Mouse (Mus musculus) embryonic facial prominence, embryonic 13.5 days (tissue): Measurements from ENCODE around the gene Il20ra. TPM values are rescaled to one million over a fixed set of nuclear protein-coding genes. Genes with fewer than 3 reads are reported as not detected.
A peak's percentile ranks its signal among the peaks of the same experiment; 100 is the strongest.
"Not testable (repeated sequence)": the region's sequence is repeated elsewhere in the genome, so short reads cannot be mapped to it uniquely, and the experiment has no call there.

Experiments used
- ATAC-seq: fragments of 200-750 bp; cut with Nextera tagmentation; 2 replicates; pipeline ENCODE4 v1.8.0; 2017; ENCODE audit warnings: low read depth; ENCODE audit not compliant: insufficient number of reproducible peaks, insufficient read depth, low FRiP score, low TSS enrichment
- H3K27ac ChIP-seq: fragments of 300-500 bp; sonication (generic); 2 replicates; pipeline ENCODE4 v1.5.1; 2015; ENCODE audit warnings: moderate library complexity, mild to moderate bottlenecking, inconsistent platforms
- H3K27me3 ChIP-seq: fragments of 300-500 bp; sonication (generic); 2 replicates; pipeline ENCODE4 v1.6.1; 2015; ENCODE audit warnings: mild to moderate bottlenecking, inconsistent platforms
- H3K36me3 ChIP-seq: fragments of 300-500 bp; sonication (generic); 2 replicates; pipeline ENCODE4 v1.6.1; 2015; ENCODE audit warnings: mild to moderate bottlenecking, inconsistent platforms
- H3K4me1 ChIP-seq: fragments of 300-500 bp; sonication (generic); 2 replicates; pipeline ENCODE4 v1.6.1; 2015; ENCODE audit warnings: inconsistent platforms
- H3K4me2 ChIP-seq: fragments of 300-500 bp; sonication (generic); 2 replicates; pipeline ENCODE4 v1.6.1; 2015; ENCODE audit warnings: moderate library complexity, mild to moderate bottlenecking, inconsistent platforms
- H3K4me3 ChIP-seq: fragments of 300-500 bp; sonication (generic); 2 replicates; pipeline ENCODE4 v1.5.1; 2015; ENCODE audit warnings: mild to moderate bottlenecking, inconsistent platforms
- H3K9ac ChIP-seq: fragments of 300-500 bp; sonication (generic); 2 replicates; pipeline ENCODE4 v1.6.1; 2015; ENCODE audit warnings: mild to moderate bottlenecking, inconsistent platforms
- H3K9me3 ChIP-seq: fragments of 300-500 bp; sonication (generic); 2 replicates; pipeline ENCODE4 v1.6.1; 2016; ENCODE audit warnings: inconsistent platforms
- WGBS: fragments of 180-500 bp; shearing (Covaris S2); methylation state at CpG from one replicate; pipeline ENCODE4 v1.1.7; 2015; ENCODE audit warnings: mixed read lengths; 5-methylcytosine and 5-hydroxymethylcytosine counted together
- polyA plus RNA-seq: library from polyadenylated mRNA; unstranded; fragments of >200 nt; fragmentation: Nextera tagmentation; extraction: Ambion mirVana; gene quantifications from 2 replicates; pipeline ENCODE4 v1.2.1, GENCODE M21; 2015

The Il20ra gene
- polyA plus RNA-seq, 1 experiment from 2014 or later, result 0.18 TPM

DNA sequence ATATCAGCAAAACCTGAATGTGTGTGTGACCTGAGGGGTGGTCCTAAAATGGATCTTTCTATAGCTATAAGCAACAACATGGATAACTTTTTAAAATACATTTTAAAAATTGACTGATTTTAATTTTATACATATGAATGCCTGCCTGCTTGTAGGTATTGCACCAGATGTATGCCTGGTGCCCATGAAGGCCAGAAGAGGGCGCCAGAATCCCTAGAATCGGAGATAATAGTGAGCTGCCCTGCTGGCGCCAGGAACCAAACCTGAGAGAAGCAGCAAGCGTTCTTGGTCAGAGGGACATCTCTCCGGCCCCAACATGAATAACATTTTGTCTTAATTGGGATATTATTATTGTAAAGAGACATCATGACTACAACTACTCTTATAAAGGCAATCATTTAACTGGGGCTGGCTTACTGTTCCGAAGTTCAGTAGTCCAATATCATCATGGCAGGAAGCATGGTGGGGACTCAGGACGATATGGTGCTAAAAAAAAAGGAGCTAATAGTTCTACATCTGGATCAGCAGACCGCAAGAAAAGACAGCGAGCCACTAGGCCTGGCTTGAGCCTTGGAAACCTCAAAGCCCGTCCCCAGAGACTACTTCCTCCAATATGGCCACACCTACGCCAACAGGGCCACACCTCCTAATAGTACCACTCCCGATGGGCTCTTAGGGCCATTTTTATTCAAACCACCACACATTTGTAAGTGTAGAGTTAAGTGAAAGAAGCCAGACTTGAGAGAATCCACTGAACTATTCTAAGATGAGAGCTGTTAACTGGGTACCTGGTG, 3.9 kb upstream of the Il20ra start:
- Histone ChIP-seq H3K4me1 (0 out of 2 replicates have a peak, but pooled peaks cover 3% of the 10 kb centered on the region), H3K4me3 (no peak overlapping the region), H3K4me2 (no peak overlapping the region), H3K27me3 (peaks cover 25% of the 10 kb centered on the region), H3K36me3 (no peaks in the 10 kb centered on the region), H3K9me3 (no peaks in the 10 kb centered on the region), H3K9ac (no peak overlapping the region), H3K27ac (no peak overlapping the region)
- WGBS, result 51% methylated on average over 12 of the region's 12 CpGs
- ATAC-seq, result no peak

DNA sequence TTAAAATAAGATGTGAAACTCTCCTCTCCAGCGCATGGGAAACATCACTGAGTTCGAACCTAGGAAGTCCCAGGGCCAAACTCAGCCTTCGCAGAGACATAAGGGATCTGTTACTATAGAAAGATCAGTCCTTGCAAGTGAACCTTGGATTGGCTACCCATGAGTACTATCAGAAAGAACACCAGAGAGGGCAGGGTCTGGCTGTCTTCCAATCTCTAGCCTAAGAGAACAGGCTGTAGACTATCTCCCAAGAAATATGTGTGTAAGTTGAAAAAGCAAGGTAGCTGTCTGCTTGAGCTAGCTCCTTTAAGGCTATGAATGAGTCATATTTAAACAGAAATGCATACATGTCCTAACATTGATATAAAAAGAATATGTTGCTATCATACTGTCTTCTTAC, 1.4 kb upstream of the Il20ra start:
- 73% methylated on average over 3 of the region's 3 CpGs for WGBS
- ATAC-seq, result no peak
- no peak overlapping the region for H3K4me2 ChIP-seq
- peaks cover 40% of the 10 kb centered on the region for H3K27me3 ChIP-seq
- no peaks in the 10 kb centered on the region for H3K9me3 ChIP-seq
- H3K9ac ChIP-seq, result no peak overlapping the region
- H3K4me1 ChIP-seq, result peaks cover 5% of the 10 kb centered on the region
- no peaks in the 10 kb centered on the region for H3K36me3 ChIP-seq
- no peak overlapping the region for H3K4me3 ChIP-seq
- no peak overlapping the region for H3K27ac ChIP-seq

DNA sequence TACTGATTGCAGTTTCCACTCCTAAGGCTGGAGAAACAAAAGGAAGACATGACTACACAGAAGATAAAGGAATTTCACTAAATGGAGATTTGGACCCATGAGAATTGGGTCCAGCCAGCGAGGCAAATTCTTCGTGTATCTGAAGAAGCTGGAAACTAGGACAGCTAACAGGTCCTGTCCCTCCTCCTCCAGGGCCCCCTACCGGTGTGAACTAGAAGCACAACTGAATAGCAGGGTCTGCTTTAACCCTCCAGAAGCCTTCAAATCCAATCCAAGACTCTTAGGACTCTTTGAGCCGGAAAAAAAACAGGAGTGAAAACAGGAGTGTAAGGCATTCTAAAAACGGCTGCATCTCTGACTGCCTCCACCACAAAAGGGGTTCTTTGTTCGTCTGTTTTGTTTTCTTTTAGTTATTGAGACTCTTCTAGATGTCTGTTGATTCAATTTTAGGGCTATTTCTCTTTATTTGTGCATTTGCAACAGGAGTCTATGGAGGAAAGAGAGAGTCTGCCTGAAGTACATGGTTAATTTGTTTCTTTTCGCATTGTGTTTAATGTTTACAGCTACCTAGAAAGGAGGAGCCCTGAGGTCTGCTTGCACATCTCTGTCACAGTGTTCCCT, 709 bp upstream of the Il20ra start:
- H3K4me1 ChIP-seq, result peaks cover 12% of the 10 kb centered on the region
- 0 out of 2 replicates have a peak overlapping the region, but pooled peaks have one; percentile 55 for H3K4me3 ChIP-seq
- no peaks in the 10 kb centered on the region for H3K36me3 ChIP-seq
- H3K9me3 ChIP-seq, result no peaks in the 10 kb centered on the region
- WGBS, result 34% methylated on average over 7 of the region's 7 CpGs
- H3K27me3 ChIP-seq, result peaks cover 40% of the 10 kb centered on the region
- H3K27ac ChIP-seq, result no peak overlapping the region
- no peak for ATAC-seq
- H3K9ac ChIP-seq, result peak overlapping the region; percentile 74; the same call in 1 of the 2 replicates
- peak overlapping the region; percentile 93 for H3K4me2 ChIP-seq

DNA sequence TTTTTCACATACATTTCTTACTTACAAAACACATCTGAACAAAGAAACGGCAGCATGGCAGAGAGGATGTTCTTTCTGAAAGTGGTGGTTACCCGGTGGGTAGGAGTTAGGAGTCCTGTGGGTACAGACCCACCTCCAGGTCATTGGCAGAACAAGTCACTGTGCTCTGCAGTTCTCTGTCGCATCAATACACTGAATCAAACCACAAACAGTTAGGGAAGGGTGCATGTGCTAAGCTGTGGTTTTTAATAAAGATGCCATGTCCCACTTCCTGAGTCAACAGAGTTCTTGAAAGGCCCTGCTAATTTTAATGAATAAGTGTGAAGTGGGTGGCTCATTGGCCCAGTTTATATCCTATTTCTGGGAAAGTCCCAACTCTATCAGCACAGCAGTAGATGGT, 6.3 kb downstream of the Il20ra start:
- Histone ChIP-seq H3K27ac (no peak overlapping the region), H3K9ac (no peak overlapping the region), H3K4me2 (no peak overlapping the region), H3K4me3 (no peak overlapping the region), H3K4me1 (peaks cover 16% of the 10 kb centered on the region), H3K27me3 (peaks cover 16% of the 10 kb centered on the region), H3K9me3 (no peaks in the 10 kb centered on the region), H3K36me3 (no peaks in the 10 kb centered on the region)
- WGBS, result 79% methylated on average over 3 of the region's 3 CpGs
- ATAC-seq, result no peak

DNA sequence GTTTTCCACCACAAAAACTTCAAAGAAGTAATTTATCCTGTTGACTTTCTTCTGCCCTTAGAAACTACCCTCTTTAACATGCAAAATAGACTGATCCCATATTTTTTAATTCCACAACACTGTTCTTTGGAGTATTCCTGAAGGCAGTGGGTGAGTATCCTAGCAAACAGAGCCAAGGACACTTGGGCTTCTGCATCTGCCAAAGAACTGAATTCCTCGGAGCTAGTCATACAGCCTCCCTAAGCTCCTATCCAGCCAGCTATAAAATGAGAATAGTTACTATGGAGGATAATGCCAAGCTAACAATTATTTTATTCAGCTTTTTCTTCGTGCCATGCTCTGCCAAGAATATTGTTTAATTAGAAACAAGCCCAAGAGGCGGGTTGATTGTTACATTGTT, 9.9 kb downstream of the Il20ra start:
- Histone ChIP-seq H3K4me2 (no peak overlapping the region), H3K27ac (no peak overlapping the region), H3K9me3 (no peaks in the 10 kb centered on the region), H3K9ac (no peak overlapping the region), H3K4me1 (peaks cover 5% of the 10 kb centered on the region; the same call in 1 of the 2 replicates), H3K4me3 (no peak overlapping the region), H3K27me3 (no peaks in the 10 kb centered on the region), H3K36me3 (no peaks in the 10 kb centered on the region)
- 69% methylated on average over 3 of the region's 3 CpGs for WGBS
- no peak for ATAC-seq

DNA sequence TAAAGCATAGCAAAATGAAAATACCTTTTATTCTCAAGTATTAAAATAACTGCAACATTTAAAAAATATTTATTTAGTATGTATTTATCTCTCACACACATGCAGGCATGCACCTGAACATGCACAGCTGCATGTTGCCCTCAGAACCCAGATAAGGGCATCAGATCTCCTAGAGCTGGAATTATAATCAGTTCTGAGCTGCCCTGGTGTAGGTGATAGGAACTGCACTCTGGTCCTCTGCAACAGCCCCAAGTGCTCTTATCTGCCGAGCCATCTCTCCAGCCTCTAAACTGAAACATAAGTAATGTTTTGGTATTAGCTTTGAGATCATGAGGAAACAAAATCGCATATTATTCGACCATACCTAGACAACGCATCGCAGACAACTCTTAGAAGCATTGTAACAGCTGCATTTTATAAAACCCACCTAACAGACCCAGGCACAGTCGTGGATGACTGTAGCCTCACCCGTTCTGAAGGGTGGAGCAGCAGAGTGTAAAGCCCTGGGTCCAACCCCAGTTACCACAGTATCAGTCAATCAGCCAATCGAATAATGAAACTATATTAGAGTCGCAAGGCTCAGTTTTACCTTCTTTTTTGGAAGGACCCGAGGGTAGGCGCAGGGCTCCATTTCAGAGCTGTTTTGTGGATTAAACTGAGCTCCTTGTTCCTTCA, 11.9 kb downstream of the Il20ra start:
- ATAC-seq, result no peak
- Histone ChIP-seq H3K4me2 (no peak overlapping the region), H3K27ac (no peak overlapping the region), H3K4me1 (peaks cover 5% of the 10 kb centered on the region; the same call in 1 of the 2 replicates), H3K9ac (no peak overlapping the region), H3K27me3 (no peaks in the 10 kb centered on the region), H3K9me3 (no peaks in the 10 kb centered on the region), H3K4me3 (no peak overlapping the region), H3K36me3 (no peaks in the 10 kb centered on the region)
- 77% methylated on average over 11 of the region's 11 CpGs for WGBS

DNA sequence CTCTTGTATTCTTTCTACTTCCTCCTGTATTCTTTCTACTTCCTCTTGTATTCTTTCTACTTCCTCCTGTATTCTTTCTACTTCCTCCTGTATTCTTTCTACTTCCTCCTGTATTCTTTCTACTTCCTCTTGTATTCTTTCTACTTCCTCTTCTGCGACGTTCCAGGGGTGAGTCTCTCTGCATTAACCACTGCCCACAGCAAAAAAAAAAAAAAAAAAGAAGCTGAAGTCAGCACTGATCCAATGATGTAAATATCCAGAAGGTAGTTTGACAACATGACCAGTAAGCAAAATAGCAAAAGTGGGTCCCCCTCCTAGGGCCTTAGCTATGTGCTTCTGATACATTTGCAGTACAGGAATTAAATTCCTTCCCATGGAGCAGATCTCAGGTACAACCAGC, 26.1 kb downstream of the Il20ra start:
- not testable (repeated sequence) for H3K27me3 ChIP-seq, H3K4me2 ChIP-seq, H3K27ac ChIP-seq, H3K36me3 ChIP-seq, H3K4me1 ChIP-seq, H3K4me3 ChIP-seq, H3K9me3 ChIP-seq, H3K9ac ChIP-seq, ATAC-seq
- whole genome bisulfite sequencing, result 95% methylated on average over 2 of the region's 2 CpGs

DNA sequence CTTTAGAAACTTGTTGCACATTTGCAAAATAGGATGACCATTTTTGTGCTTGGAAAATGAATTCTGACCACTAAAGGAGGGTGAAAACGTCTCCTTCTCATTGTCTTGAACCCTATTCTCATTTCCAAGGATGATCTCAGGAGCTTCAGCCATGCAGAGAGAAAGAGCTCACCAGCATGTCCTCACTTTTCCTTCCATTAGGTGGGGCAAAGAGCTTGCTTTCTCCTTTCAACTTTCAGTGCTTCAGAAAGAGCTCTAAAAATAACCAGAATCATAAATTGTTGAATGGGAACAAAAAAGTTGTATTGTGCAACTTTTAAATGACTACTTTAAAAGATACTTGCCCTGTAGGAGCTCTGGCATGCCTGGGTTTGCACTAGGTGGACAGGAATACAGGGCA, 33.3 kb downstream of the Il20ra start:
- no peak for ATAC-seq
- no peaks in the 10 kb centered on the region for H3K4me1 ChIP-seq
- H3K36me3 ChIP-seq, result no peaks in the 10 kb centered on the region
- no peak overlapping the region for H3K27ac ChIP-seq
- H3K4me2 ChIP-seq, result no peak overlapping the region
- H3K9me3 ChIP-seq, result no peaks in the 10 kb centered on the region
- H3K27me3 ChIP-seq, result no peaks in the 10 kb centered on the region
- H3K4me3 ChIP-seq, result no peak overlapping the region
- 43% methylated on average over 1 of the region's 1 CpGs for WGBS
- no peak overlapping the region for H3K9ac ChIP-seq

DNA sequence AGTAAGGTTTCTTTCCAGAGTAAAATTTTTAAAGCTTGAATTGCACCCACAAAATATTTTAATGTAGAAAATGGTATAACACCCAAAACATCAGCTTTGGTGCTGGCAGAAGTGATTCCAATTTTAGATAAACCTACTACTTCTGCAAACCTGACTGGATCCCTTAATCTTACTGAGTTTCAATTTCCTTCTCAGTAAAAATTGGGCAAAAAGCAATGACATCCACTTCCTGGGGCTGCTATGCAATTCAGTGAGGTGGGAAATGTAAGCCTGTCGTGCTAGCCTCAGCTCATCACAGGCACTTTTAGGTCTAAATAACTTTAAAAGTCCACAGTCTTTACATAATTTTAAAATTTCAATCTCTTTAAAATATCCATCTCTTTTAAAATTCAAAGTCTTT, 33.8 kb downstream of the Il20ra start:
- H3K4me1 ChIP-seq, result no peaks in the 10 kb centered on the region
- no peaks in the 10 kb centered on the region for H3K9me3 ChIP-seq
- H3K4me3 ChIP-seq, result no peak overlapping the region
- no peak overlapping the region for H3K4me2 ChIP-seq
- WGBS, result 67% methylated on average over 1 of the region's 1 CpGs
- no peak overlapping the region for H3K9ac ChIP-seq
- no peaks in the 10 kb centered on the region for H3K36me3 ChIP-seq
- H3K27ac ChIP-seq, result no peak overlapping the region
- no peak for ATAC-seq
- no peaks in the 10 kb centered on the region for H3K27me3 ChIP-seq

DNA sequence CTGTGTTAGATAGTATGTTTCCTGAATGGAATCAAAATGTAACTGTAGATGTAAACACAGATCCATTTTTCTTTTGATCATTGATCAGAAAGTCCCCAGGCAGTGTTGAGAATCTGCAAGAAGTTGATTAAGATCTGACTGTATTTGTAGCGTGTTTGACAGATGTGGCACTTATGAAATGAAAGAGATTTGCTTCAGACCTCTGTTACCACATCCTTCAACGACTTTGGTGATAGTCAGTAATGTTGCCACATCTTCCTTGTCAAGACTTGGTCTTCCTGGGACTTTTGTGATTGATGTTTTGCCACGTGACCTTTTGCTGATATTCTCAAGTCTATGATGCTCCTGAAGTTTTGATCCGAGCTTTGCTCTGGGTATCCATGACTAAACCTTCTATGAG, 35.3 kb downstream of the Il20ra start:
- H3K9me3 ChIP-seq, result no peaks in the 10 kb centered on the region
- H3K27ac ChIP-seq, result no peak overlapping the region
- no peak overlapping the region for H3K4me2 ChIP-seq
- no peak overlapping the region for H3K9ac ChIP-seq
- H3K4me3 ChIP-seq, result no peak overlapping the region
- H3K36me3 ChIP-seq, result no peaks in the 10 kb centered on the region
- 68% methylated on average over 4 of the region's 4 CpGs for WGBS
- ATAC-seq, result no peak
- H3K27me3 ChIP-seq, result no peaks in the 10 kb centered on the region
- no peaks in the 10 kb centered on the region for H3K4me1 ChIP-seq

DNA sequence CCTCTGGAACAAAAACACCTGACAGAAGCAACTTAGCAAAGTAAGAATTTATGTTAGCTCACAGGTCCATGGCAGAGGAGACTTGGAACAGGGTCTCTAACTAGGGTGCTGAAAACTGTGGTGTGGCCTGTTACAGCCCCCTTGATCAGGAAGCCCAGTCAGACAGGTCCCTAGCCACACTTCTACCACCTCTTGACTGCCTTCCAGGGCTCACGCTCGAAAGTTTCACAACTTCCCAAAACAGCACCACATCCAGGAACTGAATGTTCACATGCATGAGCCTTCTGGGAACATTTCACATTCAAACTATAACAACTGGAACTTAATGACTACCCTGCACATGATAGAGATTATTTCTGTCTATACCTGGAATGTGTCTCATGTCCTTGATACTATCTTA, 53.1 kb downstream of the Il20ra start:
- no peak overlapping the region for H3K27ac ChIP-seq
- no peaks in the 10 kb centered on the region for H3K27me3 ChIP-seq
- H3K4me2 ChIP-seq, result no peak overlapping the region
- H3K9ac ChIP-seq, result no peak overlapping the region
- whole genome bisulfite sequencing, result 84% methylated on average over 2 of the region's 2 CpGs
- no peaks in the 10 kb centered on the region for H3K36me3 ChIP-seq
- no peaks in the 10 kb centered on the region for H3K9me3 ChIP-seq
- no peak overlapping the region for H3K4me3 ChIP-seq
- no peak for ATAC-seq
- 0 out of 2 replicates have a peak, but pooled peaks cover 3% of the 10 kb centered on the region for H3K4me1 ChIP-seq

DNA sequence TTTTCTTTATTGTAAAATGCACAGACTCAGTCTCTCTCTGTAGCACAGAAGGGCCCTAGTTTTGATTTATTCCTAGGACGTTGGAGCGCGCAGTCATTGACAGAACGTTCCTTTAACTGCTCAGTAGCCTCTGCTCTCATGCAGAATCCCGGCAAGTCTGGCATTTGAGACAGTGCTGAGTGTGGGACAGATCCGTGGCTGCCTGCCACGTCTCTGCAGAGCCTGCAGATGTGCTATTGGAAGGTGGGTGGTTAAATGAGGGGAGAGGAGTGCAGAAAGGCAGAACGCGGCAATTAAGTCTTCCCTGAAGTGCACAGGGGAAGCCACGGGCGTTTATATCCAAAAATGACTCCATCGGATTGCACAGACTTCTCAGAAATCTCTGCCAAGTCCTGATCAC, 66.7 kb downstream of the Il20ra start:
- no peak for ATAC-seq
- Histone ChIP-seq H3K36me3 (no peaks in the 10 kb centered on the region), H3K27ac (no peak overlapping the region), H3K4me3 (no peak overlapping the region), H3K4me2 (no peak overlapping the region), H3K27me3 (no peaks in the 10 kb centered on the region), H3K9me3 (no peaks in the 10 kb centered on the region), H3K9ac (no peak overlapping the region), H3K4me1 (peaks cover 8% of the 10 kb centered on the region; the same call in 1 of the 2 replicates)
- 72% methylated on average over 12 of the region's 12 CpGs for WGBS
